Mouse (Mus musculus) cerebellum, adult 2 months (tissue): ENCODE results near the gene Fam110c.
A peak's percentile ranks its signal among the peaks of the same experiment; 100 is the strongest.

Source experiments
- CTCF ChIP-seq: fragments of 200-500 bp; IDR thresholded peaks from 2 replicates; pipeline ENCODE4 v1.5.1; 2011; ENCODE audit warnings: low read depth, mild to moderate bottlenecking, control low read depth, low read length, moderate library complexity, borderline replicate concordance; ENCODE audit not compliant: insufficient read depth
- POLR2A ChIP-seq: fragments of 200-500 bp; IDR thresholded peaks from 2 replicates; pipeline ENCODE4 v1.6.1; 2011; ENCODE audit warnings: low read length, control low read depth, borderline replicate concordance; ENCODE audit not compliant: insufficient read depth

- TF ChIP-seq POLR2A (no peak), CTCF (peak; percentile 24; the same call in 1 of the 2 replicates)
Observed at GRCm38 (mm10) chr12:31126071-31126470, 52.4 kb downstream of the Fam110c start.
